Mouse (Mus musculus) lung, postnatal 0 days (tissue): ENCODE data around the gene Pan3.

ENCODE experiments used
- CTCF ChIP-seq: IDR thresholded peaks from 2 replicates; pipeline ENCODE4 v1.5.1; 2016; ENCODE audit warnings: antibody characterized with exemption, mild to moderate bottlenecking
- EP300 ChIP-seq: IDR thresholded peaks from 2 replicates; pipeline ENCODE4 v1.6.1; 2016; ENCODE audit warnings: antibody characterized with exemption, mild to moderate bottlenecking, control low read depth

- TF ChIP-seq EP300 (no peak), CTCF (no peak)
These were observed 97.8 kb downstream of the Pan3 start for GRCm38 (mm10) chr5:147527788-147528187.
